Mouse (Mus musculus) megakaryocyte, embryonic 14.5 days (primary cell): ENCODE measurements around the gene Tmem164.

ENCODE experiments used
- FLI1 ChIP-seq: IDR thresholded peaks from 2 replicates; pipeline ENCODE4 v1.6.1; 2012; ENCODE audit warnings: low read length, inconsistent platforms, mixed read lengths
- GATA1 ChIP-seq: IDR thresholded peaks from 3 replicates; pipeline ENCODE4 v1.6.1; 2012; ENCODE audit warnings: mixed read lengths, low read length, inconsistent platforms, borderline replicate concordance

DNA sequence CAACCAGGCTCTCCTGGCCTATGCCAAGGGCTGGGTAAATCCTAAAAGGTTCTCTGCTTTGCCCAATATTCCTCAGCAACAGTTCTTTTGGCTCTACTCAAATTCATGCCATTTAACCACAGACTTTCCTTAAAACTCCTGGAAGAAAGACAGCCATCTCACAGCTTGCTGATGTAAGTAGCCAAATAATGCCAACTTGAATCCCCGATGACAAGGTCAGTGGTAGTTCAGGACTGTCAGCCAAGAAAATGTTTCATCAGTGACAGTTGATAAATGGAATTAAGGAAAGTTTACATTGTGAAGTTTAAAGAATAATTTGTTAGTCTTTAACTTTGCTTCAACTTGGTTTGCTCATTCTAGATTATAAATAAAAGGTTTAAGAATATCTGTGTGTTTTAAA lies 8.5 kb upstream of the Tmem164 start:
- TF ChIP-seq GATA1: no peak
- TF ChIP-seq FLI1: no peak
